Mouse (Mus musculus) kidney, adult 2 months (tissue): Measurements from ENCODE around the gene Tmc6.

Experiments
- CTCF ChIP-seq: fragments of 200-500 bp; conservative IDR thresholded peaks from 2 replicates; pipeline ENCODE4 v1.5.1; 2011; ENCODE audit warnings: low read depth, mild to moderate bottlenecking, control low read depth, low read length, moderate library complexity, mixed read lengths; ENCODE audit not compliant: insufficient read depth, insufficient read length
- POLR2A ChIP-seq: fragments of 200-500 bp; IDR thresholded peaks from one replicate; pipeline ENCODE4 v1.6.1; 2011; ENCODE audit warnings: low read depth, low read length, control low read depth

DNA sequence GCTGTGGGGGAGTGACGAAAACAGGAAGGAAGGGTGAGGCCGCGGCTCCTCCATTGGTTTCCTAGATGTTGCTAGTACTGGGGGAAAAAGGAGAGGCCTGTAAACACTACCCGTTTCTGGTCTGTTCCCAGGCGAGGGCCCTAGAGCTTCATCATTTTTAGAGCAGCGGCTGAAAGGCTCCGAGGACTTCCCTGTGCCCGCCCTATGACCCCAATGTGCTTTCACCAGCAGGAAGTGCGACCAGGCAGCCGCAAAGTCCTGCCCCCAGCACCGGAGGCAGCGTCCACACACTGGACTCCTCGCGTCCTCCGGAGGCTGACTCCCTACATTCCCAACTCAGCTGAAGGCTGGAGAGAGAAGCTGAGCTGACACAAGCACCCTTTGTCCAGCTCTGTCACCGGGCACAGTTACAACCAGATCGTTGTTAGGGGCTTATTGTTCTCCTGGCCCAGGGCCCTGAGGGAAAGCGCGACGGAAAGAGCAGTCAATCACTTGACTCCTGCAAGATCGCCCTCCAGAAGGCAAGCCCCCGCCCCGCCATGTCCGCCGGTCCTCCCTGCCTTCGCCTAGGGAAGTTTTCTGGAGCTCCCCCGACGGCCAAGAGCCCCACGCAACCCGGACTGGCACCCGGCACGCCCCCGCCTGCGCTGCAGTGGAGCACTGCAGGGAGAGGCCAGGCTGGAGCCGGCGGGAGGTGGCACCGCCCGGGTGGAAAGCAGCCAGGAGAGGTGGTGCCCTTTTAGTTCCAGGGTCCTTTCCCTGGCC is 2.4 kb downstream of the Tmc6 start:
- TF ChIP-seq POLR2A (no peak), CTCF (no peak)
